Mouse (Mus musculus) cerebellum, adult 2 months (tissue): ENCODE measurements around the gene Cmtm3. TPM values are rescaled to one million over a fixed set of nuclear protein-coding genes. Genes with fewer than 3 reads are reported as not detected.

Source experiments
- DNase-seq, 2 experiments: peaks; one replicate each; pipeline ENCODE4 v3.0.0; 2021
- H3K27ac ChIP-seq: fragments of 200-500 bp; 2 replicates; pipeline ENCODE4 v1.5.1; 2012; ENCODE audit warnings: low read length, control low read depth, inconsistent platforms; ENCODE audit not compliant: insufficient read depth
- H3K27me3 ChIP-seq: fragments of 200-500 bp; 2 replicates; pipeline ENCODE4 v1.6.1; 2012; ENCODE audit warnings: inconsistent platforms, mild to moderate bottlenecking, low read length, moderate library complexity; ENCODE audit not compliant: control insufficient read depth, insufficient read depth
- H3K4me1 ChIP-seq: fragments of 200-500 bp; 2 replicates; pipeline ENCODE4 v1.6.1; 2011; ENCODE audit warnings: low read length; ENCODE audit not compliant: control insufficient read depth, insufficient read depth
- H3K4me3 ChIP-seq: fragments of 200-500 bp; replicated peaks from 2 replicates; pipeline ENCODE3; 2011; ENCODE audit warnings: mild to moderate bottlenecking, low read depth, low read length, control low read depth; ENCODE audit not compliant: insufficient read depth
- CTCF ChIP-seq: fragments of 200-500 bp; IDR thresholded peaks from 2 replicates; pipeline ENCODE4 v1.5.1; 2011; ENCODE audit warnings: low read depth, mild to moderate bottlenecking, control low read depth, low read length, moderate library complexity, borderline replicate concordance; ENCODE audit not compliant: insufficient read depth
- POLR2A ChIP-seq: fragments of 200-500 bp; IDR thresholded peaks from 2 replicates; pipeline ENCODE4 v1.6.1; 2011; ENCODE audit warnings: low read length, control low read depth, borderline replicate concordance; ENCODE audit not compliant: insufficient read depth
- WGBS: fragments of 180-500 bp; shearing (Covaris S2); methylation state at CpG from one replicate; pipeline ENCODE4 v1.1.7; 2018; 5-methylcytosine and 5-hydroxymethylcytosine counted together
- polyA plus RNA-seq: library from polyadenylated mRNA; depleted of rRNA; stranded (reverse); fragments of >200 nt; gene quantifications from 2 replicates; pipeline ENCODE4 v1.2.3, GENCODE M21; 2012; rRNA removed

Cmtm3 gene
- polyA plus RNA-seq, 1 experiment, result 16.9 TPM

GRCm38 (mm10) chr8:104393139-104393538 lies 53.9 kb downstream of the Cmtm3 start:
- WGBS, result 93% methylated on average over 7 of the region's 7 CpGs
- Histone ChIP-seq H3K4me3 (no peak overlapping the region), H3K27ac (no peak overlapping the region), H3K27me3 (no peaks in the 10 kb centered on the region), H3K4me1 (peaks cover 11% of the 10 kb centered on the region; the same call in 1 of the 2 replicates)
- TF ChIP-seq CTCF, result no peak
- TF ChIP-seq POLR2A, result no peak
- no peak for DNase-seq

- no peak for TF ChIP-seq CTCF
- TF ChIP-seq POLR2A, result no peak
- peak overlapping the region; percentile 15 for H3K4me3 ChIP-seq
- H3K27ac ChIP-seq, result no peak overlapping the region
- no peaks in the 10 kb centered on the region for H3K27me3 ChIP-seq
- H3K4me1 ChIP-seq, result peaks cover 11% of the 10 kb centered on the region; the same call in 1 of the 2 replicates
- WGBS, result 48% methylated on average over 6 of the region's 6 CpGs
- DNase-seq, result no peak
Measured at GRCm38 (mm10) chr8:104393767-104394166, 54.6 kb downstream of the Cmtm3 start.

- DNase-seq, result peak; percentile 66 to 77
- no peaks in the 10 kb centered on the region for H3K27me3 ChIP-seq
- H3K27ac ChIP-seq, result peak overlapping the region; percentile 65
- TF ChIP-seq POLR2A (no peak), CTCF (no peak)
- H3K4me3 ChIP-seq, result peak overlapping the region; percentile 87
- H3K4me1 ChIP-seq, result peaks cover 11% of the 10 kb centered on the region; the same call in 1 of the 2 replicates
- under 1% methylated on average over 82 of the region's 82 CpGs for WGBS
Measured at GRCm38 (mm10) chr8:104394801-104395702, 55.8 kb downstream of the Cmtm3 start.

- DNase-seq, result peak in 1 of 2 experiments; percentile 69
- TF ChIP-seq POLR2A, result peak; percentile 43; the same call in 1 of the 2 replicates
- TF ChIP-seq CTCF, result no peak
- peaks cover 11% of the 10 kb centered on the region; the same call in 1 of the 2 replicates for H3K4me1 ChIP-seq
- no peaks in the 10 kb centered on the region for H3K27me3 ChIP-seq
- WGBS, result under 1% methylated on average over 48 of the region's 54 CpGs
- H3K4me3 ChIP-seq, result peak within 1 kb of the TSS; percentile 87
- peak within 1 kb of the TSS; percentile 65 for H3K27ac ChIP-seq
Measured at GRCm38 (mm10) chr8:104395703-104396357, 56.6 kb downstream of the Cmtm3 start, which contains the start of gene Cmtm4. Gene Cmtm4 (minus strand): TSS chr8:104395807.

Other genes with a start within 250 kb of the Cmtm3 start
- gene Cdh5, start 237.8 kb upstream of the Cmtm3 start, polyA plus RNA-seq, result 9.9 and 10.3 TPM in 2 replicates
- gene Bean1, start 169.0 kb upstream of the Cmtm3 start, polyA plus RNA-seq, result 21.8 and 23.0 TPM in 2 replicates
- gene Tk2, start 90.9 kb upstream of the Cmtm3 start, polyA plus RNA-seq, result 37.2 and 38.4 TPM in 2 replicates
- 6.9 and 7.9 TPM in 2 replicates for gene Cklf, start 88.5 kb upstream of the Cmtm3 start, polyA plus RNA-seq
- not detected in 2 replicates for gene Cmtm2a, start 46.2 kb upstream of the Cmtm3 start, polyA plus RNA-seq
- not detected in 2 replicates for gene Gm45711, start 29.3 kb upstream of the Cmtm3 start, polyA plus RNA-seq
- gene Cmtm1, start 29.3 kb upstream of the Cmtm3 start, polyA plus RNA-seq, result not detected in 2 replicates
- not detected in 2 replicates for gene Gm11020, start 17.8 kb upstream of the Cmtm3 start, polyA plus RNA-seq
- not detected in 2 replicates for gene Cmtm2b, start 17.2 kb upstream of the Cmtm3 start, polyA plus RNA-seq
- 31.1 and 33.3 TPM in 2 replicates for gene Cmtm4, start 56.4 kb downstream of the Cmtm3 start, polyA plus RNA-seq
- 174 and 191 TPM in 2 replicates for gene Dync1li2, start 103.6 kb downstream of the Cmtm3 start, polyA plus RNA-seq
- 0.23 and 0.40 TPM in 2 replicates for gene Terb1, start 170.5 kb downstream of the Cmtm3 start, polyA plus RNA-seq
- gene Nae1, start 195.2 kb downstream of the Cmtm3 start, polyA plus RNA-seq, result 96.1 and 96.5 TPM in 2 replicates
- 59.8 and 67.8 TPM in 2 replicates for gene Car7, start 195.3 kb downstream of the Cmtm3 start, polyA plus RNA-seq